Mouse (Mus musculus): ENCODE measurements around the gene Xpo6.

DNA sequence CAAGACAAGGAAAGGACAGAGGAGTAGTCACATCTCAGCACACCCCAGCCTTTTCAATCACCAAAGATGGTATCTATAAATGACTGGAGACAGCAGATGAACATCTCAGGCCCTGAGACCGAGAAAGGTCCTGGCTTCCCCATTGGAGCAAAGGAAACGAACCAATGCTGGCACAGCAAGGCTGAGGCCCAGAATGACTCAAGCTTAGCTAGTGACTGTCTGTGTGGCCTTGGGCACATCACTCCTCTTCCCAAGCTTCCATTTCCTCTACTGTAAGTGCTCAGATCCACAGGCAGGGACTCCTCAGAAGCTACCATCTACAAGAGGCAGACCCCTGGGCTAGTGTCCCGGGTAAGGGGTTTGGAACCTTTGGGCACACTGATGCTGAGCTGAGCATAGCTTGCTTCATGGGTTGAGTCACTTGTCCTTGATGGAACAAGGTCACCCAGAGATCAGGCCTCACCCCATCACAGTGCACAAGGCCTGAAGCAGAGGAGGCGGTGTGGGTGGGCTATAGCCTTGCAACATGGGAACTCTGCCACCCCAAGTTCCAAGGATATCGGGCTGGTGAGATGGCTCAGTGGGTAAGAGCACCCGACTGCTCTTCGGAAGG lies 101.0 kb downstream of the Xpo6 start:
- TF ChIP-seq CTCF (IDR thresholded peaks at IDR 0.05; ENCODE audit: low read depth, low read length) = no peak
- no peak for TF ChIP-seq POLR2A (IDR thresholded peaks at IDR 0.05; ENCODE audit: extremely low read depth, insufficient read depth, low read length)
